Mouse (Mus musculus) olfactory bulb, adult 2 months (tissue): ENCODE measurements around the gene Dis3.

ENCODE experiments used
- CTCF ChIP-seq: fragments of 200-500 bp; IDR thresholded peaks from 2 replicates; pipeline ENCODE4 v1.5.1; 2012; ENCODE audit warnings: low read depth, mild to moderate bottlenecking, low read length, moderate library complexity; ENCODE audit not compliant: insufficient read depth
- POLR2A ChIP-seq: fragments of 200-500 bp; IDR thresholded peaks from 2 replicates; pipeline ENCODE4 v1.6.1; 2012; ENCODE audit warnings: mild to moderate bottlenecking, low read depth, low read length, moderate library complexity; ENCODE audit not compliant: insufficient read depth

DNA sequence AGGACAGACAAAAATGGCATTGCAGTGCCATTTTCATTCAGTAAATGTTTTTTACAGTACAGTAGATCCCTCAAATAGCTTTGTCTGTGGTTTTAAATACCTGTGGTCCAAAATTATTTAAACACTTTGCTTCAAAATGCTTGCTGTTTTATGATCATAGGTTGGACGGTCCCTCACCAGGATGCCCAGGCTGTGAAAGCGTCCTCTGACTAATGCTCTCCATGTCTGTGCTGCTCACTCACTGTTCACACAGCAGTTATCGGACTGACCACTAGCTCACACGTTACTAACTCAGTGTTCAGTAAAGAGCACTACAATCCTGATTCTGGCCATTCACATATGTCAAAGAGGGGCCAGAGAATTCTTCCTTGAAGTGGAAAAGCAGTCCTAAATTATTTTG is 28.4 kb downstream of the Dis3 start:
- TF ChIP-seq CTCF (no peak), POLR2A (no peak)
